Mouse (Mus musculus) heart, postnatal 14 days (tissue): ENCODE measurements around the gene Oxct1. TPM values are rescaled to one million over a fixed set of nuclear protein-coding genes. Genes with fewer than 3 reads are reported as not detected.

Source experiments
- DNase-seq, 2 experiments: peaks; one replicate each; pipeline ENCODE4 v3.0.0; 2021 to 2022
- intact Hi-C: fragments of 180-260 bp; cut with DNase I; formaldehyde crosslinking; loops from one replicate; pipeline ENCODE4 v1.15.1; 2025
- long read RNA-seq, 2 experiments: library from polyadenylated mRNA; stranded (forward); transcript quantifications; one replicate each; pipeline ENCODE4 v2.0.0; 2021
- total RNA-seq, 2 experiments: library from RNA; stranded (reverse); gene quantifications; 2 replicates each; pipeline ENCODE4 v1.2.3; 2021

Gene Oxct1
- total RNA-seq, result 100 to 1,000 TPM; 531 to 576 TPM
- long read RNA-seq, experiment 1, transcript Oxct1-201 (17 exons, 3,527 nt), result major isoform, 633 of 698 reads
- long read RNA-seq, experiment 1, transcript Oxct1-205 (16 exons, 1,743 nt), result minor isoform, 5 of 698 reads
- long read RNA-seq, experiment 1, partial matches to known transcripts, result 46 of 698 reads
- long read RNA-seq, experiment 1, other reads (novel, unspliced or antisense), result 14 of 698 reads
- long read RNA-seq, experiment 2, transcript Oxct1-201 (17 exons, 3,527 nt), result major isoform, 529 of 577 reads
- long read RNA-seq, experiment 2, partial matches to known transcripts, result 37 of 577 reads
- long read RNA-seq, experiment 2, other reads (novel, unspliced or antisense), result 10 of 577 reads

DNA sequence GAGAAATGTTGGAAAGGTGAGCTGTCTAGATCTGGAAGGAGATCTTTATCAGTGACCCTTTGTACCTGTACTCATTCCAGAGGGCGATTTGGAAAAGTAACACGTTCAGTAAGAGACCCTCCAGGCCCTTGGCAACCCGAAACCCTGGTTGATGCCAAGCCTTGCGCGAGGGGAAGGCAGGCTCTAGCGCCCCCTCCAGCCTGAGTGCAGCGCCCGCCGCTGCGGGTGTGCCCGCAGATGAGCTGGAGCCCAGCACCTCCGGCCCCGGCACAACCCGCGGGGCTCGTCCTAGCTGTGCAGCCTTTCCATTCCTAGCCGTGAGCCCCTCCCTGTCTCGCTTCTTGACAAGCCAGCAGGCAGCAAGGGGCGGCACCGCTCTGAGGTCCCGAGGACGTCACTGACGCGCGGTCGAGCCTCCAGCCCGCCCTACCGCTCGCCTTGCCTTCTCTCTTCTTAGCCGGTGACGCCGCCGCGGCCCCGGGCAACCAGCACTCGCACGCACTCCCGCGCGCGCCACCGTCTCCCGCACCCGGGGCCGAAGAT, at the start of gene Oxct1:
Gene Oxct1, plus strand, starts transcription at position 153 of the 543 bp plus-strand sequence.
- DNase-seq, result peak; percentile 88
- intact Hi-C loops, result loop anchor here (1.0 kb wide), 1 partner anchor 30 kb away; no protein-coding TSS in a partner anchor

- no peak for DNase-seq
- intact Hi-C loops, result loop anchor here (2.0 to 10.0 kb wide), 3 partner anchors 17 to 533 kb away; partner anchors contain the start of gene AW549877
These were observed 47.9 kb upstream of the Oxct1 start for GRCm38 (mm10) chr15:3978279-3978678.

DNA sequence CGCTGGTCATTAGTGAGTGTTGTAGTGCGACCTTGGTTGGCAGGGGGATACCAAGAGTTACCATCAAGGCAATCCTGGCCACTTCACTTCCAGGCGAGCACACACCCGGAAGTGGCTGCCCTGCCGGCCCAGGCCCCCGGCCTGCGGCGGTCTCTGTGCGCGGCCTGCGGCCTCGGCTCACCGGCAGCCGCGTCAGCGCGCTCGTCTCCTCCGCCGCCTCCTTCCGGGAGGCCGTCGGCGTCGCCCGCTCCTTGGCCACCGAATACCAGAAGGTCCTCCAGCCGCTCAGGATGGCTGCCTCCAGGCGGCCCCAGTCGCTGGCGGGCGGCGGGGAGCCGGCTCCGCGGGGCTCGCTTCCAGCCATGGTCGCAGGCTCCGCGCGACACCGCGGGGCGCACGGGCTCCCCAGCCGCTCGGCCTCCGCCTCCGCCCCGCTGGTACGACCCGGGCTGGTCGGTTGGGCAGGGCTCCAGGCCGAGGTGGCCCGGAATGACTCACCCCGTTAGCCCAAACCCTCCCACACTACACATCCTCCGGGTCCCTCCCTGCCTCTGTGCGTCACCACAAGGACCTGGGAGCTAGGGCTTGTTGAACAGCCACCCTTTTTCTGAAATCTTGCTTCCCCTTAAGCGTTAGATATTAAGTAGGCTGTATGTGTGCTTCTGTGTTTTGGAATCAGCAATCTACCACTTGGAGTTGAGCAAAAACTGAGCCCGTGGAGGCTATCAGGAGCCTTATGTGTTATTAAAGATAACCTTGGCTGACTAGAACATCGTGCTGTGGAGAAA, 46.9 kb upstream of the Oxct1 start, which contains the start of gene Fbxo4:
Gene Fbxo4, minus strand, starts transcription at position 513 of the 788 bp plus-strand sequence.
- intact Hi-C loops, result loop anchor here (2.0 to 10.0 kb wide), 3 partner anchors 16 to 534 kb away; partner anchors contain the start of gene AW549877
- peak; percentile 89 to 90 for DNase-seq

DNA sequence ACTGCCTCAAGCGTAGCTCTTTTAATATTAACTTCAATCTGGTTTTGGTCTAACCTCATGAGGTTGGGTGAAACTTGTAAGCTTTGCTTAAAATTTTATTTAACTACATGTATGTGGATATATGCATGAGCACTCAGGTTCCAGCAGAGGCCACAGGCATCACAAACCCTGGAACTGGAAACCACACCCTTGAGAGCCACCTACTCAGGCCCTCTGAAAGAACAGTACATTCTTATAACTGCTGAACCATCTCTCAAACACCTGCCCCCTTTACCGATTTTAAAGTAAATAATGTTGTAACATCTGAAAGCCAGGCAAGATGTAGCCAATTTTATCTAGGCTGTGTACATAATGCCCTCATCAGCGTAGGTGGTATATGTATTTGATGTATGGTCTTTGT, 46.3 kb upstream of the Oxct1 start:
- intact Hi-C loops, result loop anchor here (2.0 to 10.0 kb wide), 3 partner anchors 15 to 535 kb away; partner anchors contain the start of gene AW549877
- no peak for DNase-seq

DNA sequence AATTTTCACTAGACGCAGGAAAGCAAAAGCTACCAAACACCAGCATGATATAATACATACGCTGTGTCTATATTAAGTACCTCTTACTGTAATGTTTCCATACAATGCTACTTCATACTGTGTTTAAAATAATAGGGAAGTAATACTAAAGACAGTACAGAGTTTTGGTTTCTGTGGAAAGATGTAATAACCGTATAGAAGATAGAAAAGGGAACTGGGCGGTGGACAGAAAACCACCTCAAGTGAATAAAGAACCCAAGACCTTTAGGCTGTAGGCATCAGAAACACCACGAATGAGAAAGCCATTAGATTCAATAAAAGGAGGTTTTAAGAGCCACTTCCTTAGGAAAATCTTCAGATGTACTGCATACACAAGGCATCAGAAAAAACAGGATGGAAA, 43.5 kb upstream of the Oxct1 start:
- intact Hi-C loops, result no loop called here
- no peak for DNase-seq

DNA sequence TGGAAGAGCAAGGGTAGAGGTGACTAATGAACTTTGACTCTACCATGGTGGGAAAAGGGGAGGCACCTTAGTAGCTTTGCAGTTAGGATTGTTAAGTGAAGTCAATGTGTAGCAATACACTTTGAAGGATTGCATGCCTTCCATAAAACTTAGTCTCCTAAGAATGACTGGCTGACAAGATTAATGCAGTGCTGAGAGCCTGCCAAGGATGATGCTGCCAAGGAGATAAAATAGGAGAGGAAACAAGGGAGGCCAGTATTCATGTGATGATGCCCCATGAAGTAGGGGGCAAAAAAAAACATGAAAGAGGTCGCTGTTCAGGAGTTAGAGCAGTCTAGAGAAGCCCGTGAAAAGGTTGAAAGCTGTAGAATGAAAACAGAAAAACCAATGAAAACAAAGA, 41.3 kb upstream of the Oxct1 start:
- DNase-seq, result no peak

DNA sequence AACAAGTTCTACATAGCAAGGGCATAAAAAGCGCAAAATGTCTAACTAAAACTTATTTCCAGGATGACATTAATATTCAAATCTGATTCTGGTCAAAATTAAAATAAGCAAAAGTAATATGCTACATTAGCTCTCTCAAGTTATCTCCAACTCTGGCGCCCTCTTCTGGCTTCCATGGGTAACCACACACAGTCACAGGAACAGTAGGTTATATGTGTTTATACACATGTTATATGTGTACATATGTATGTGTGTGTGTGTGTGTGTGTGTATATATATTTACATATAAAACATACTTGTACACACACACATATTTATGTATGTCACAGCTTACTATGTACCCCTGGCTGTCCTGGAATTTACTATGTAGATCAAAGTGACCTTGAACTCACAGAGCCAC, 38.2 kb upstream of the Oxct1 start:
- DNase-seq, result peak; percentile 36 to 66
- intact Hi-C loops, result no loop called here

More for the DNA sequence above, 41.3 kb upstream of the Oxct1 start:
- intact Hi-C loops, result no loop called here

DNA sequence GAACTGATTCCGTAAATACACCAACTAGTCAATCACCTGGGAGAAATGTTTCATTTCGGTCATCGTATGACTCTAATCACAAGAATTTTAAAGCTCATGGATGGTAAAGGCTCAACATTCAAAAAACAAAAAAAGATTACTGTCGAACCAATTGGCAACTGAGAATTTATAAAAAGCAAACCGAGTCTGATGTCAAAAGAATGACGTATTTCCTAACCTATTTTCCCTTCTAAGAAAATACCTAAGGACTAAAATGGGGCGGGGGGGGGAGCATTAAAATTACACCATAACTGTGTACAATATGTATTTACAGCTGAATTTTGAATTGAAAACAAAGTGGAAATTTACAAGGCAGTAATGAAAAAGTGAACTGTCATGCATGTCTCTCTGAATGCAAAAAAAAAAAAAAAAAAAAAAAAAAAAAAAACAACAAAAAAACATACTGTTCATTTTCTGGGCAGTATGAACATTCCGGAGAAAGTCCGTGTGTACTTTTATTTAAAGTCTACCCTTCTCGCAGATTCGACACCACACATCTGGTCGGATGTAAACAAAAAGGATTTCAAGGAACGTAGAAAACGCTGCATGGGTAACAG, 31.2 kb upstream of the Oxct1 start:
- no peak for DNase-seq
- intact Hi-C loops, result loop anchor here (2.0 kb wide), 1 partner anchor 16 kb away; the partner anchor contains the start of gene Fbxo4

DNA sequence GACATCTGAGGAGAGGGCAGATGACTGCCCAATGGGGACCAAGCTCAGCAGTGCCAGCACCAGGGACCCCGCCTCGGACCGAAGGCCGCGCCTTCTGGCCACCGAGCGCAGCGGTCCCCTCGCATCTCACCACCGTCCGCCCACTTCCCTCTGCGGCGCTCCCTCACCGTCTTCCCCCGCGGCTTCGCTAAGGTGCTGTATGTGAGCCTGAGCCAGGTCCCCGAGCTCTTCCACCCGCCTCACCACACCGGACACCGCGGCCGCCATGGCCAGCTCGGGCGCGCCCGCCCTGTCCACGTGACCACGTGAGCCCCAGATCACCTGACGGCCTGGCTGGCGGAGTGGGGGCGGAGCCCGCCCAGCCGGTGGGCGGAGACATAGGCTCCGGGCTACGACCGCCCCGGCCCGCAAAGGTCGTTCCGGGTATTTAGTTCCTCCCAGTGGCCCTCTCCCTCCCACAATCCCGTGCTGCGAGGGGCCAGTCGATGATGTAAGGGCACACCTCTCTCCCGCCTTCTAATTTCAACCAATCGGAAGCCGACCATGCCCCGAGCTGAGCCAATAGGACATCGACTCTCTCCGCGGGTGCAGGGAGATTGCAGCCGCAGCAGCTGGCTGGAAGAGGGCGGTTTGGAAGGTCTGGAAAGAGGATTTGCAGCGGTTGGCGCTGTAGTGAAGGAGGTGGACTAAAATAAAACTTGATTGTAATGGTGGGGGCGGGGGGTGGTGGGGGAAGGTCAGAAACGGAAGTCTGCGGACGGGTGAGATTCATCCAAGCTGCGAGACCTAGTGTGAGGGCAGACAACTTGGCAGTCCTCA, 30.5 kb upstream of the Oxct1 start, which contains the start of gene AW549877:
Gene AW549877, minus strand, starts transcription at position 297 of the 819 bp plus-strand sequence.
- peak; percentile 99 for DNase-seq
- intact Hi-C loops, result loop anchor here (1.0 to 2.0 kb wide), 2 partner anchors 17 to 31 kb away; partner anchors contain the start of genes Fbxo4 and Oxct1

DNA sequence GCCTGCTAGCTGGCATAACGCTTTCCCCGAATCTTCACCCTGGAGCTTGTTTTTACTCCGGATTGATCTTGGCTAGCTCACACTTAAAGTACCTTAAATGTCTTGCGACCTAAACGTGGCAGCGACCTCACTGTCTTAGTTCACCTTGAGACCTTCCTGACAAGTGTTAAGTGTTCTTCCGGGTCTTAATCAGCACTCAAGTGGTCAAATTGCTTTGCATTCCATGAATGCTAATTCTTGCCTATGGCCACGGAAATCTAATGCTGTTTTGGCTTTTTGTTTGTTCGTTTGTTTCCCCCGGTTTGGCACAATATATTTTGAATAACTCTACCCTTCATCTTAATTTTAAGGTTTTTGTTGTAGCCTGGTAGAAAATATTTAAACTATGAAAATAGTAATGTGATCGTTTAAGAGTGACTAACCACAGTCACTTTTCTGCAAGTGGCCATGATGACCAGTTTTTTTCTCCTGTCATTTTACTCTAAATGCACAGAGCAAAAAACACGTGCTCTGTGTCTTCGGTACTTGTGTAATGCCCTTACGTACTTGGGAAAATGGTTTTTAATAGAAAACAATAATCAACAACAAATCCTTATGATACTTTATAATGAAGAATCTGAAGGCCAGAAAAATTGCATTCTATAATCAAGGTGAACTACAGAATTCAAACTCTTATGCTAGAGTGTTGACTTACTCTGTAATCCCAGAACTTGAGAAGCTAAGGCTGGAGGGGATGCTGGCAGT, 29.7 kb upstream of the Oxct1 start:
- intact Hi-C loops, result loop anchor here (1.0 kb wide), 1 partner anchor 30 kb away; the partner anchor contains the start of gene Oxct1
- DNase-seq, result no peak

GRCm38 (mm10) chr15:3999144-3999543, 27.0 kb upstream of the Oxct1 start:
- no peak for DNase-seq
- intact Hi-C loops, result no loop called here

GRCm38 (mm10) chr15:4000536-4000935, 25.6 kb upstream of the Oxct1 start:
- intact Hi-C loops, result no loop called here

GRCm38 (mm10) chr15:4013873-4014272, 12.3 kb upstream of the Oxct1 start:
- DNase-seq, result no peak
- intact Hi-C loops, result no loop called here

More at GRCm38 (mm10) chr15:4000536-4000935, 25.6 kb upstream of the Oxct1 start:
- no peak for DNase-seq

- DNase-seq, result no peak
- intact Hi-C loops, result no loop called here
These were observed 5.5 kb upstream of the Oxct1 start for GRCm38 (mm10) chr15:4020711-4021110.

DNA sequence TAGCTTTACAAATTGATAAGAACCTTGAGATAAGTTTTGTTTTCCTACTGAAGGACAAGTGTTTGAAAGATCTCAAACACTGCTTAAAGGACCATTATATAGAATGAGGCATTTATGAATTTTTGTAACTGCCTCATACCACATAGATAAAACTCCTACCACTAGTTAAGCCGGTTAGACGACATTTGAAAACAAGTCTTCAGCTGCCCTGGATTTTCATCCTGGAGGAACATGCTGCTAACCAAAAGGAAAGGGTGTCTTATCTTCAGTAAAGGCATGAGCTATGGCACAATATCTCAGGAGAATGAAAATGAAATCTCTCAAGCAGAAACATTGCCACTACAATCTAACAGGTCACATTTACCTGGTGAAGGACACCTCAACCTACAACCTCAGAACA, 2.4 kb upstream of the Oxct1 start:
- no peak for DNase-seq
- intact Hi-C loops, result no loop called here

GRCm38 (mm10) chr15:4024726-4025507, 1.3 kb upstream of the Oxct1 start:
- intact Hi-C loops, result no loop called here
- DNase-seq, result peak in 1 of 2 experiments; percentile 37

GRCm38 (mm10) chr15:4025508-4025904, 677 bp upstream of the Oxct1 start:
- peak; percentile 29 to 41 for DNase-seq
- intact Hi-C loops, result no loop called here
